9 mouse cellular contexts compared by ENCODE assay signal in the genomic region with DNA sequence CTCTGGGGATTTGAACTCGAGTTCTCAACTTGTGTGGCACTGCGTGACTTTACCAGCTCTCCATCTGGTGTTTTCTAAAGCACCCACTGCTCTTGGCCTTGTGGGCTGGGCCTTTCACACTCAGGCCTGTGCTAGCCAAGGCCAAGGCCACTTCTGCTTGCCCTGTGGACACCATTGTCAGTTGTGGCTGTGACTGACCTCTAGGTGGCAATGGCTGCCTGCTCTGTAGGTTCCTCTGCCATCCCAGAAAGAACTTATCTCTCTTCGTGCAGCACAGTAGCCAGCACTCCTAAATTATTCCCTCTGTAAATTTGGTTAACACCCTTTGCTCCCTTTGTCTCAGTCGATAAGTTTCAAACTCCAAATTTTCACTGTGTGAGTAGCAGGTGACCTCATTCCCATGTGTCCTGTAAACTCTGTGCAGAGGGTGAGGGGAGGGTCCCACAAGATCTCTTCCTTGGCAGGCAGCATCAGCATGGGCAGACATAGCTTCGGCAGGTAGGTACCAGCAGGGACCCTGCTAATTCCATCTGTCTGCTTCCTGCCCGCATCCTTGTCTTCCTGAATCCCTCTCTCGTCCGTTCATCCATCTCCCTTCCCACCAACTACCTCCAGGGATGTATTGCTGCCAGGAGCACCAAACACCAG.
DNase-seq lines count a peak whose midpoint lies in the region; ATAC-seq lines count a peak whose summit lies in the region.
"Had no signal": no experiment of that assay in that cellular context is flagged by ENCODE, and none has a peak within 500 bp of the region (broad histone marks: within the 10 kb centered on the region; RNA-seq: fewer than 3 reads in every experiment).

No protein-coding gene starts in this region.

- no peak overlapping the region for H3K27ac ChIP-seq in hindbrain, embryonic 14.5 days
- H3K27ac ChIP-seq in limb, embryonic 11.5 days (replicated peaks; ENCODE audit: low read depth, low read length) = no peak overlapping the region
- no peak overlapping the region for H3K27ac ChIP-seq in neural tube, embryonic 13.5 days (replicated peaks)

- H3K4me3 ChIP-seq in hindbrain, embryonic 14.5 days (replicated peaks; ENCODE audit: low read length) = no peak overlapping the region
- H3K4me3 ChIP-seq in limb, embryonic 11.5 days (ENCODE audit: low read depth, low read length) = no peak overlapping the region
- no peak overlapping the region for H3K4me3 ChIP-seq in neural tube, embryonic 13.5 days

- no peaks in the 10 kb centered on the region for H3K9me3 ChIP-seq in hindbrain, embryonic 14.5 days (ENCODE audit: control insufficient read depth, low read length)
- no peaks in the 10 kb centered on the region for H3K9me3 ChIP-seq in limb, embryonic 11.5 days (ENCODE audit: control insufficient read depth, low read length)
- no peaks in the 10 kb centered on the region for H3K9me3 ChIP-seq in neural tube, embryonic 13.5 days
- H3K9me3 ChIP-seq: G1E had no signal

- no peaks in the 10 kb centered on the region for H3K27me3 ChIP-seq in hindbrain, embryonic 14.5 days (ENCODE audit: control insufficient read depth, insufficient read depth, low read length)
- no peaks in the 10 kb centered on the region for H3K27me3 ChIP-seq in limb, embryonic 11.5 days (ENCODE audit: control insufficient read depth, insufficient read depth, low read length)
- no peaks in the 10 kb centered on the region for H3K27me3 ChIP-seq in neural tube, embryonic 13.5 days

- 67% methylated on average over 8 of the region's 8 CpGs for WGBS in hindbrain, embryonic 14.5 days
- WGBS in limb, embryonic 11.5 days = 70% methylated on average over 8 of the region's 8 CpGs
- WGBS in neural tube, embryonic 13.5 days = 69% methylated on average over 8 of the region's 8 CpGs

- no peak overlapping the region for H3K9ac ChIP-seq in hindbrain, embryonic 14.5 days
- no peak overlapping the region for H3K9ac ChIP-seq in limb, embryonic 11.5 days (ENCODE audit: low read length)
- no peak overlapping the region for H3K9ac ChIP-seq in neural tube, embryonic 13.5 days

- ATAC-seq in hindbrain, embryonic 14.5 days (ENCODE audit: low FRiP score) = peak; percentile 83
- no peak for ATAC-seq in limb, embryonic 11.5 days (ENCODE audit: insufficient number of reproducible peaks, low FRiP score, low TSS enrichment, low read depth)
- peak; percentile 47 for ATAC-seq in neural tube, embryonic 13.5 days (ENCODE audit: low read depth)

- no peak overlapping the region for H3K4me2 ChIP-seq in hindbrain, embryonic 14.5 days (replicated peaks)
- no peak overlapping the region for H3K4me2 ChIP-seq in limb, embryonic 11.5 days (ENCODE audit: low read depth, severe bottlenecking)
- H3K4me2 ChIP-seq in neural tube, embryonic 13.5 days = no peak overlapping the region

- DNase-seq in gastrocnemius, adult 18-20 months (ENCODE audit: low spot score) = peak; percentile 15
- no peak for DNase-seq in gastrocnemius, postnatal 36 days
- peak; percentile 7 for DNase-seq in R1 (ENCODE audit: low read depth, low spot score)
- peak; percentile 56 for DNase-seq in embryo, embryonic 10.5 days (ENCODE audit: low spot score)
- peak; percentile 60 for DNase-seq in hindbrain, embryonic 14.5 days (ENCODE audit: low spot score)
- DNase-seq in limb, embryonic 11.5 days (ENCODE audit: low spot score) = peak; percentile 43
- no peak for DNase-seq in urinary bladder, adult 18-20 months (ENCODE audit: low spot score in 2 of 2)

- peaks cover 6% of the 10 kb centered on the region; the same call in 1 of the 2 replicates for H3K4me1 ChIP-seq in hindbrain, embryonic 14.5 days (replicated peaks; ENCODE audit: control insufficient read depth, insufficient read depth, low read length)
- no peaks in the 10 kb centered on the region for H3K4me1 ChIP-seq in limb, embryonic 11.5 days (ENCODE audit: control insufficient read depth, insufficient read depth, low read length)
- H3K4me1 ChIP-seq in neural tube, embryonic 13.5 days (replicated peaks) = peaks cover 9% of the 10 kb centered on the region; the same call in 1 of the 2 replicates

- no peaks in the 10 kb centered on the region for H3K36me3 ChIP-seq in hindbrain, embryonic 14.5 days (replicated peaks; ENCODE audit: control insufficient read depth, insufficient read depth)
- H3K36me3 ChIP-seq in limb, embryonic 11.5 days (ENCODE audit: control insufficient read depth, insufficient read depth, low read length) = no peaks in the 10 kb centered on the region
- no peaks in the 10 kb centered on the region for H3K36me3 ChIP-seq in neural tube, embryonic 13.5 days
- H3K36me3 ChIP-seq: G1E had no signal

- intact Hi-C loops in gastrocnemius, postnatal 36 days (cut with DNase I) = loop anchor here (5.0 to 10.0 kb wide), 2 partner anchors 239 to 507 kb away; no protein-coding TSS in a partner anchor

Comparison
In these comparisons a context has a peak if more than half of its experiments do, and no peak if none do; other contexts are left out.
1. DNase-seq: peak in gastrocnemius, adult 18-20 months (single experiment), R1 (single experiment), embryo, embryonic 10.5 days (single experiment), hindbrain, embryonic 14.5 days (single experiment) and limb, embryonic 11.5 days (single experiment); none in gastrocnemius, postnatal 36 days (0 of 2) and urinary bladder, adult 18-20 months (0 of 2).